Mouse (Mus musculus) neural tube, embryonic 11.5 days (tissue): ENCODE results near the gene A630076J17Rik. TPM values are rescaled to one million over a fixed set of nuclear protein-coding genes. Genes with fewer than 3 reads are reported as not detected.
A peak's percentile ranks its signal among the peaks of the same experiment; 100 is the strongest.

ENCODE experiments used
- ATAC-seq: fragments of 200-750 bp; cut with Nextera tagmentation; 2 replicates; pipeline ENCODE4 v1.8.0; 2017; ENCODE audit warnings: moderate number of reproducible peaks, mild to moderate bottlenecking, moderate TSS enrichment, moderate library complexity; ENCODE audit not compliant: insufficient read depth, low FRiP score, low TSS enrichment
- DNase-seq: peaks from one replicate; pipeline ENCODE4 v3.0.0-alpha.2; 2015; ENCODE audit warnings: low spot score
- H3K27ac ChIP-seq: fragments of 300-500 bp; sonication (generic); 2 replicates; pipeline ENCODE4 v1.5.1; 2014; ENCODE audit warnings: low read depth, mild to moderate bottlenecking, low read length
- H3K27me3 ChIP-seq: fragments of 300-500 bp; sonication (generic); 2 replicates; pipeline ENCODE4 v1.6.1; 2014; ENCODE audit warnings: mild to moderate bottlenecking, low read length, mixed read lengths; ENCODE audit not compliant: control insufficient read depth, insufficient read depth
- H3K36me3 ChIP-seq: fragments of 300-500 bp; sonication (generic); 2 replicates; pipeline ENCODE4 v1.6.1; 2014; ENCODE audit warnings: mild to moderate bottlenecking, low read length, moderate library complexity, mixed read lengths; ENCODE audit not compliant: control insufficient read depth, insufficient read depth
- H3K4me1 ChIP-seq: fragments of 300-500 bp; sonication (generic); 2 replicates; pipeline ENCODE4 v1.6.1; 2014; ENCODE audit warnings: low read length, mixed read lengths; ENCODE audit not compliant: control insufficient read depth, insufficient read depth
- H3K4me2 ChIP-seq: fragments of 300-500 bp; sonication (generic); 2 replicates; pipeline ENCODE4 v1.6.1; 2014; ENCODE audit warnings: low read depth, mild to moderate bottlenecking, moderate library complexity
- H3K4me3 ChIP-seq: fragments of 300-500 bp; sonication (generic); 2 replicates; pipeline ENCODE4 v1.5.1; 2014; ENCODE audit warnings: low read depth, low read length
- H3K9ac ChIP-seq: fragments of 300-500 bp; sonication (generic); 2 replicates; pipeline ENCODE4 v1.6.1; 2014; ENCODE audit warnings: mild to moderate bottlenecking, low read length
- H3K9me3 ChIP-seq: fragments of 300-500 bp; sonication (generic); 2 replicates; pipeline ENCODE4 v1.6.1; 2016; ENCODE audit warnings: low read length; ENCODE audit not compliant: control insufficient read depth
- WGBS: fragments of 180-500 bp; shearing (Covaris S2); extraction: QIAGEN DNeasy Blood & Tissue Kit; methylation state at CpG from one replicate; pipeline ENCODE4 v1.1.7; 2014; 5-methylcytosine and 5-hydroxymethylcytosine counted together
- polyA plus RNA-seq: library from polyadenylated mRNA; unstranded; fragments of >200 nt; fragmentation: Nextera tagmentation; extraction: Ambion mirVana; gene quantifications from 2 replicates; pipeline ENCODE4 v1.2.1, GENCODE M21; 2014

Gene A630076J17Rik
- polyA plus RNA-seq, 1 experiment from 2014 or later: not detected

GRCm38 (mm10) chr3:107218572-107218971, 11.8 kb upstream of the A630076J17Rik start:
- no peak for ATAC-seq

GRCm38 (mm10) chr3:107221608-107222007, 8.8 kb upstream of the A630076J17Rik start, which contains the start of gene Cym:
Gene Cym, minus strand, starts transcription at chr3:107221732.
- ATAC-seq (no peak), DNase-seq (no peak)
- Histone ChIP-seq H3K4me3 (no peak within 1 kb of the TSS), H3K9ac (no peak within 1 kb of the TSS), H3K9me3 (no peaks in the 10 kb centered on the region), H3K4me1 (no peaks in the 10 kb centered on the region), H3K36me3 (no peaks in the 10 kb centered on the region), H3K27ac (no peak within 1 kb of the TSS), H3K27me3 (no peaks in the 10 kb centered on the region), H3K4me2 (no peak within 1 kb of the TSS)
- 81% methylated on average over 10 of the region's 10 CpGs for WGBS

More at GRCm38 (mm10) chr3:107218572-107218971, 11.8 kb upstream of the A630076J17Rik start:
- Histone ChIP-seq H3K36me3 (no peaks in the 10 kb centered on the region), H3K4me3 (no peak overlapping the region), H3K27ac (no peak overlapping the region), H3K4me1 (no peaks in the 10 kb centered on the region), H3K9ac (no peak overlapping the region), H3K27me3 (no peaks in the 10 kb centered on the region), H3K9me3 (no peaks in the 10 kb centered on the region), H3K4me2 (no peak overlapping the region)
- 90% methylated on average over 7 of the region's 7 CpGs for WGBS
- no peak for DNase-seq

- no peak for ATAC-seq
Measured at GRCm38 (mm10) chr3:107223230-107223629, 7.2 kb upstream of the A630076J17Rik start.

GRCm38 (mm10) chr3:107225820-107226219, 4.6 kb upstream of the A630076J17Rik start:
- Histone ChIP-seq H3K27me3 (no peaks in the 10 kb centered on the region), H3K4me1 (no peaks in the 10 kb centered on the region; the same call in 1 of the 2 replicates), H3K4me2 (no peak overlapping the region), H3K27ac (no peak overlapping the region), H3K36me3 (no peaks in the 10 kb centered on the region), H3K9ac (no peak overlapping the region), H3K4me3 (no peak overlapping the region), H3K9me3 (no peaks in the 10 kb centered on the region)
- no peak for ATAC-seq
- no peak for DNase-seq
- 94% methylated on average over 5 of the region's 5 CpGs for WGBS

More at GRCm38 (mm10) chr3:107223230-107223629, 7.2 kb upstream of the A630076J17Rik start:
- Histone ChIP-seq H3K27me3 (no peaks in the 10 kb centered on the region), H3K9ac (no peak overlapping the region), H3K4me1 (no peaks in the 10 kb centered on the region), H3K4me3 (no peak overlapping the region), H3K27ac (no peak overlapping the region), H3K9me3 (no peaks in the 10 kb centered on the region), H3K4me2 (no peak overlapping the region), H3K36me3 (no peaks in the 10 kb centered on the region)
- DNase-seq: no peak
- WGBS: 71% methylated on average over 1 of the region's 1 CpGs

DNA sequence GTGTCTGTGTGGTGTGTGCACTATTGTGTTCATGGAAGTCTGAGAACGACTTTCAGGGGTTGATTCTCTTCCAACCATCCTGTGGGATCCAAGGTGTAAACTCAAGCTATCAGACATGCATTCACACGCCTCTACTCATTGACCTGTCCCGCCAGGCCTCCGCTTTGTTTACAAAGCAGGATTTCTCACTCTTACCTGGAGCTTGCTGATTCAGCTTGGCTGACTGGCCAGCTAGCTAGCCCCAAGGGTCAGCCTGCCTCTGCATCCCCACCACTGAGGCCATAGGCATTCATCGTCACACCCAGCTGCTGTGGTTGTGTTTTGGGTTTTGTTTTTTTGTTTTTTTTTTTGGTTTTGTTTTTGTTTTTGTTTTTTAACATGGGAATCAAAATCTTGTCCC, 1.2 kb upstream of the A630076J17Rik start:
- 82% methylated on average over 5 of the region's 5 CpGs for WGBS

DNA sequence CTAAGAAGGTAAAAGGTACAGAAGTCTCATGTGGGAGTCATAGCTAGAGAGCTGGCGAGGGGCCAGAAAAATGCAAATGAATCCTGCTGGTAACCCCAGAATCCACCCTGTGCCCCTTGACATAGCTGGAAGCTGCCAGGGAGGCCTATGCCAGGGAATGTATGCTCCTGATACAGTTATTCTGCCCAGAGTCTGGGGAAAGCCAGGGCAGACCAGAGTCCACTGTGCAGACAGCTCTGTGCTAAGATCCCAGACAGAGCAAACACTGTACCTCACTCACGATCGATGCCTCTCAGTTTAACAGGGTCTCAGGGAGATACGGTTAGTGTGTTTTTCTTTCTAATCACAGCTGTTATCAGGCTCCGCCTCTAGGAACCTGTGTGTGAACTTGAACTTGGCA, 592 bp upstream of the A630076J17Rik start:
- Histone ChIP-seq H3K4me2 (no peak overlapping the region), H3K4me3 (no peak overlapping the region), H3K27ac (no peak overlapping the region), H3K4me1 (no peaks in the 10 kb centered on the region; the same call in 1 of the 2 replicates), H3K9ac (no peak overlapping the region), H3K9me3 (no peaks in the 10 kb centered on the region), H3K36me3 (no peaks in the 10 kb centered on the region), H3K27me3 (no peaks in the 10 kb centered on the region)
- DNase-seq (no peak), ATAC-seq (no peak)
- 79% methylated on average over 5 of the region's 5 CpGs for WGBS

More for the DNA sequence above, 1.2 kb upstream of the A630076J17Rik start:
- Histone ChIP-seq H3K4me3 (no peak overlapping the region), H3K4me2 (no peak overlapping the region), H3K27me3 (no peaks in the 10 kb centered on the region), H3K9ac (no peak overlapping the region), H3K27ac (no peak overlapping the region), H3K9me3 (no peaks in the 10 kb centered on the region), H3K4me1 (no peaks in the 10 kb centered on the region; the same call in 1 of the 2 replicates), H3K36me3 (no peaks in the 10 kb centered on the region)
- DNase-seq (no peak), ATAC-seq (no peak)

- no peak overlapping the region for H3K4me3 ChIP-seq
- 53% methylated on average over 4 of the region's 4 CpGs for WGBS
Measured at GRCm38 (mm10) chr3:107231202-107231601, 788 bp downstream of the A630076J17Rik start.

DNA sequence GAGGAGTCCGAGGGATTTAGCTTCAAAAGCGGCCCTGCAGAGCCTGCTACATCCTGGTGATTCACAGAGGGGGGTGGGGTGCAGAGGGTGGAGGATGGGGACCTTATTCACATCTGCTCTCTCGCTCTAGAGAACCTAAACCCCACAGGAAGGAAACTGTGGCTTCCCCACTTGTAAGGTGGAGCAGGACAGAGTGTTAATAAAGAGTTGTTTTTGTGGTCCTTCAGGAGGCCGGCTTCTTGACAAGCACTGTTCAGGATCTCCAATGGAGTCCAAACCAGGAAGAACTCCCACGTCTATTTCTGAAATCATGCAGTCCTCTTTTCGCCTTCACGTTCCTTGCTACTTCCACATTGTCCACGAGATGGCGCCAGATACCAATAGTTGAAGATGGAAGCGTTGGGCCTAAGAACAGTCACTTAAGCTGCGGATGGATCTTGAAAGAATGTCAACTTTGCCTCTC, 3.0 kb downstream of the A630076J17Rik start:
- no peaks in the 10 kb centered on the region for H3K27me3 ChIP-seq
- H3K4me1 ChIP-seq: no peaks in the 10 kb centered on the region; the same call in 1 of the 2 replicates
- no peak overlapping the region for H3K27ac ChIP-seq
- WGBS: 7% methylated on average over 11 of the region's 11 CpGs
- peak; percentile 18 for ATAC-seq
- no peaks in the 10 kb centered on the region for H3K9me3 ChIP-seq
- peak; percentile 86 for DNase-seq
- H3K36me3 ChIP-seq: no peaks in the 10 kb centered on the region
- no peak overlapping the region for H3K4me2 ChIP-seq
- no peak overlapping the region for H3K9ac ChIP-seq
- H3K4me3 ChIP-seq: no peak overlapping the region

More at GRCm38 (mm10) chr3:107231202-107231601, 788 bp downstream of the A630076J17Rik start:
- Histone ChIP-seq H3K9me3 (no peaks in the 10 kb centered on the region), H3K27ac (no peak overlapping the region), H3K27me3 (no peaks in the 10 kb centered on the region), H3K9ac (no peak overlapping the region), H3K36me3 (no peaks in the 10 kb centered on the region), H3K4me2 (no peak overlapping the region), H3K4me1 (no peaks in the 10 kb centered on the region; the same call in 1 of the 2 replicates)
- no peak for ATAC-seq
- DNase-seq: peak; percentile 21

GRCm38 (mm10) chr3:107233945-107234344, 3.5 kb downstream of the A630076J17Rik start:
- DNase-seq (no peak), ATAC-seq (peak; percentile 17; the same call in 1 of the 2 replicates)
- Histone ChIP-seq H3K27ac (no peak overlapping the region), H3K36me3 (no peaks in the 10 kb centered on the region), H3K9ac (no peak overlapping the region), H3K4me1 (no peaks in the 10 kb centered on the region; the same call in 1 of the 2 replicates), H3K9me3 (no peaks in the 10 kb centered on the region), H3K4me2 (no peak overlapping the region), H3K27me3 (no peaks in the 10 kb centered on the region), H3K4me3 (no peak overlapping the region)
- WGBS: 29% methylated on average over 2 of the region's 2 CpGs
